Mouse (Mus musculus) limb, embryonic 10.5 days (tissue): ENCODE measurements around the gene Ccdc18. TPM values are rescaled to one million over a fixed set of nuclear protein-coding genes. Genes with fewer than 3 reads are reported as not detected.
"Not testable (repeated sequence)": the region's sequence is repeated elsewhere in the genome, so short reads cannot be mapped to it uniquely, and the experiment has no call there.

Experiments used
- DNase-seq: peaks from one replicate; pipeline ENCODE4 v3.0.0-alpha.2; 2017; ENCODE audit warnings: low spot score
- H3K27ac ChIP-seq: fragments of 300-500 bp; sonication (generic); 2 replicates; pipeline ENCODE4 v1.5.1; 2016; ENCODE audit warnings: mild to moderate bottlenecking
- H3K27me3 ChIP-seq: fragments of 300-500 bp; sonication (generic); 2 replicates; pipeline ENCODE4 v1.6.1; 2016; ENCODE audit warnings: low read depth, mild to moderate bottlenecking; ENCODE audit not compliant: poor library complexity, severe bottlenecking
- H3K36me3 ChIP-seq: fragments of 300-500 bp; sonication (generic); 2 replicates; pipeline ENCODE4 v1.6.1; 2016; ENCODE audit warnings: mild to moderate bottlenecking, moderate library complexity
- H3K4me1 ChIP-seq: fragments of 300-500 bp; sonication (generic); 2 replicates; pipeline ENCODE4 v1.6.1; 2016
- H3K4me3 ChIP-seq: fragments of 300-500 bp; sonication (generic); 2 replicates; pipeline ENCODE4 v1.5.1; 2016; ENCODE audit warnings: mild to moderate bottlenecking, moderate library complexity
- H3K9me3 ChIP-seq: fragments of 300-500 bp; sonication (generic); replicated peaks from 2 replicates; pipeline ENCODE4 v1.6.1; 2016; ENCODE audit warnings: mild to moderate bottlenecking
- WGBS: fragments of 180-500 bp; shearing (Covaris S2); methylation state at CpG from one replicate; pipeline ENCODE4 v1.1.7; 2016; 5-methylcytosine and 5-hydroxymethylcytosine counted together
- polyA plus RNA-seq: library from polyadenylated mRNA; unstranded; fragments of >200 nt; fragmentation: Nextera tagmentation; extraction: Ambion mirVana; gene quantifications from 2 replicates; pipeline ENCODE4 v1.2.1, GENCODE M21; 2016

Gene Ccdc18
- polyA plus RNA-seq, 1 experiment from 2014 or later, result 13.2 TPM

DNA sequence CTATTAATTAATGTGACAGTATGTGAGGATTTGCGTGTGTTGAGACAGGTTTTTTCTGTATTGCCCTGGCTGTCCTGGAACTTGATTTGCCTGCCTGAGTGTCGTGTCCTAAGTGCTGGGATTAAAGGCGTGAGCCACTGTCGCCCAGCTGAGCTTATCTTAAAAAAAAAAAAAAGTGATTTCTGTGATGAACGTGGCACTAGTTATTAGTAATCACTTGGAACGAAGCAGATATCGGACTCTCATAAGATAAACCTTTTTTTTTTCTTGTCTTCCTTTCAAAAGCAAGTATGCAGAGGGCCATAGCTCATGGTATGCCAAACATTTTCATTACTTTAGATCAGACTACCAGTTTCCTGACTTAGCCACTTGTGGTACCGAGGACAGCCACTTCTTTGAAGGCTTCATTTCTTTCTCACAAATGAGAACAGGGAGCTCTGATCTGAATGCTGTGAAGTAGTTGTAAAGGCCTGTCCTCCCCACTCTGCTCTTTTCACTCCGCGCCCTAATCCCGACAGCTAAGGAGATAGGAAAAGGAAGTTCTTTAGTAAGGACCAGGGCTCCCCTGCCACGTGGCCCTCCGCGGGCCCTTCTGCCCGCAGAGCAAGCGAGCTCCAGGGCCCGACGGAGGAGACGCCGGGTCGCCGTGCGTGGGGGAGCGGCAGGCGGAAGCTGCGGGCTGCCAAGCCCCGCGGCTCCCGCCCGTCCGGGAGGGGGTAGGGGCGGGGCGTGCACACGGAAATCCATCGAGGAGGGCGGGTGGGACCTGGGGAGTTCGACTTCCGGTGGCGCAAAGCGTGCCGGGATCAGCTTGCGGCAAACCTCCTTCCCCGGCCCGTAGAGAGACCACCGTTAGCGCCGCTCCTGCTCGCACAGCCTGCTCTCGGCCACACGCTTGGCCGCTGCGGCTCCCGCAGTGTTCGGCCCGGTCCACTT, 135.7 kb downstream of the Ccdc18 start, which contains the start of gene Dr1:
TSS of gene Dr1 (plus strand) at position 771 of the 936 bp plus-strand sequence.
- Histone ChIP-seq H3K9me3 (no peaks in the 10 kb centered on the region), H3K36me3 (peaks cover 18% of the 10 kb centered on the region), H3K4me1 (peaks cover 22% of the 10 kb centered on the region), H3K27ac (peak within 1 kb of the TSS; percentile 96), H3K4me3 (peak within 1 kb of the TSS; percentile 97), H3K27me3 (no peaks in the 10 kb centered on the region)
- DNase-seq, result peak; percentile 93
- WGBS, result 4% methylated on average over 55 of the region's 55 CpGs

- Histone ChIP-seq H3K27me3 (no peaks in the 10 kb centered on the region), H3K9me3 (no peaks in the 10 kb centered on the region), H3K4me1 (peaks cover 22% of the 10 kb centered on the region), H3K36me3 (peaks cover 25% of the 10 kb centered on the region), H3K4me3 (peak overlapping the region; percentile 97), H3K27ac (peak overlapping the region; percentile 96)
- DNase-seq, result no peak
- under 1% methylated on average over 44 of the region's 44 CpGs for WGBS
Measured at GRCm38 (mm10) chr5:108269063-108269810, 136.6 kb downstream of the Ccdc18 start.

- peaks cover 22% of the 10 kb centered on the region for H3K4me1 ChIP-seq
- 19% methylated on average over 7 of the region's 7 CpGs for WGBS
Measured at GRCm38 (mm10) chr5:108269811-108270151, 137.1 kb downstream of the Ccdc18 start.

DNA sequence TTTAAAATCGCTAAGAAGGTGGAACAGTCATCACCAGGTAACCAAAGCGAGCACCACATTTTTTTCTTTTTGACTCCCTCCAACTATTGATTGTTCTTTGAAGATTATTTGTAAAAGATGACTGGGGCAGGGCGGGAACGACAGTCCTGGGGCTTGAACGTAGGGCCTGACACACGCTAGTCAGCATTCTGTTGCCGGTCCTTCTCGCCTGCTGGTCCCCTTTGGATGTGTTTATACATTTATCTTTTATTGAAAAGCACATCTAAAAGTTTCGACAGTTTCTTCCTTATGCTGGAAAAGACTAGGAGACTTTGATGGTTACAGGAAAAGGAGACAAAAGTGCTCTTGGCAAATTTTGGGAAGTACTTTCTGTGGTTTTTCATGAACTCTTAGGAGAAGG, 137.7 kb downstream of the Ccdc18 start:
- H3K36me3 ChIP-seq, result peaks cover 33% of the 10 kb centered on the region
- peaks cover 22% of the 10 kb centered on the region for H3K4me1 ChIP-seq
- peak overlapping the region; percentile 97 for H3K4me3 ChIP-seq
- no peaks in the 10 kb centered on the region for H3K9me3 ChIP-seq
- no peak for DNase-seq
- no peaks in the 10 kb centered on the region for H3K27me3 ChIP-seq
- WGBS, result 53% methylated on average over 9 of the region's 9 CpGs
- H3K27ac ChIP-seq, result no peak overlapping the region

More at GRCm38 (mm10) chr5:108269811-108270151, 137.1 kb downstream of the Ccdc18 start:
- 0 out of 2 replicates have a peak overlapping the region, but pooled peaks have one; percentile 96 for H3K27ac ChIP-seq
- H3K27me3 ChIP-seq, result no peaks in the 10 kb centered on the region
- peaks cover 27% of the 10 kb centered on the region for H3K36me3 ChIP-seq
- DNase-seq, result no peak
- H3K9me3 ChIP-seq, result no peaks in the 10 kb centered on the region
- H3K4me3 ChIP-seq, result peak overlapping the region; percentile 97

DNA sequence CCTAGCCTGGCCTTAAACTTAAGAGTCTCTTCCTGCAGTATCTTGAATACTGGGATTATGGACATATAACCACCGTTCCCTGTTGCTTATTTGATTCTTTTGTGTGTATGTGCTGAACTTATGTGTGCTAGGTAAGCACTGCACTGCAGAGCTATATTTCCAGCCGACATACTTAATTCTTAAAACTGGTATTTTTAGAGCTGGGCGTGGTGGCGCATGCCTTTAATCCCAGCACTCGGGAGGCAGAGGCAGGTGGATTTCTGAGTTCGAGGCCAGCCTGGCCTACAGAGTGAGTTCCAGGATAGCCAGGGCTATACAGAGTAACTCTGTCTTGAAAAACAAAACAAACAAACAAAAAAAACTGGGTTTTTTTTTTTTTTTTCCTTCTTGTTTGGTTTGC, 138.7 kb downstream of the Ccdc18 start:
- Histone ChIP-seq H3K4me1 (peaks cover 22% of the 10 kb centered on the region), H3K36me3 (peaks cover 42% of the 10 kb centered on the region), H3K4me3 (0 out of 2 replicates have a peak overlapping the region, but pooled peaks have one; percentile 97)
- H3K27me3 ChIP-seq, DNase-seq, H3K9me3 ChIP-seq, H3K27ac ChIP-seq: not testable (repeated sequence)
- 95% methylated on average over 6 of the region's 6 CpGs for WGBS

Other genes starting within 250 kb of the Ccdc18 start
- 94.0 and 96.0 TPM in 2 replicates for gene Rpl5, start 232.4 kb upstream of the Ccdc18 start, polyA plus RNA-seq
- gene Fam69a, start 145.8 kb upstream of the Ccdc18 start, polyA plus RNA-seq, result 10.8 and 15.8 TPM in 2 replicates
- 163 and 189 TPM in 2 replicates for gene Mtf2, start 67.2 kb upstream of the Ccdc18 start, polyA plus RNA-seq
- 24.3 and 28.3 TPM in 2 replicates for gene Tmed5, start 255 bp upstream of the Ccdc18 start, polyA plus RNA-seq
- 43.4 and 46.4 TPM in 2 replicates for gene Dr1, start 136.0 kb downstream of the Ccdc18 start, polyA plus RNA-seq
- 6.1 TPM in 2 replicates for gene Pigg, start 179.7 kb downstream of the Ccdc18 start, polyA plus RNA-seq
- not detected in 2 replicates for gene Gm42517, start 235.0 kb downstream of the Ccdc18 start, polyA plus RNA-seq